Mouse (Mus musculus): ENCODE measurements around the gene Ccdc126. TPM values are rescaled to one million over a fixed set of nuclear protein-coding genes. Genes with fewer than 3 reads are reported as not detected.

Ccdc126 gene
- polyA plus RNA-seq, 1 experiment from 2014 or later, result 10.5 TPM

GRCm38 (mm10) chr6:49321341-49321740 is 2.3 kb downstream of the Ccdc126 start:
- no peak overlapping the region for H3K4me3 ChIP-seq
- peaks cover 5% of the 10 kb centered on the region for H3K4me1 ChIP-seq
- H3K4me2 ChIP-seq (replicated peaks), result no peak overlapping the region
- H3K27me3 ChIP-seq, result no peaks in the 10 kb centered on the region
- H3K36me3 ChIP-seq, result no peaks in the 10 kb centered on the region
- no peak overlapping the region for H3K9ac ChIP-seq (replicated peaks)
- no peak overlapping the region for H3K27ac ChIP-seq (replicated peaks)
- 82% methylated on average over 3 of the region's 3 CpGs for WGBS
- H3K9me3 ChIP-seq, result no peaks in the 10 kb centered on the region
- no peak for ATAC-seq (replicated peaks)

DNA sequence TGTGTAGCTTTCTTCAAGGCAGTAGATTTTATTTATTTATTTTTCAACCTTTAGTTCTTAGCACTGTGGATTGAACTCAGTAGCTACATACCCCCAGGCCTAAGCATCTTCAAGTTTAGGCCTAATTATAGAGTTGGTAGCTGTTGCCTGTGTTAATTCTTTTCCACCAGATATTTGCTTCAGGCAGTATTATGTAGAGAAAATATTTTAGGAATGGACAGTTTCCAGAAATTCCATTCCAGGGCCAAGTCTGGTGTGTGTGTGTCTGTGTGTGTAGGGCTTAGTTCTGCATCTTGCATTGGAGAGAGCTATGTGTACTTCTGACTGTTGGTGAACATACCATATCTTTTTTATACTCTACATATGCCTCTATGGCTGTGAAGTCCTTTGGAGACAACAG is 3.0 kb downstream of the Ccdc126 start:
- no peak for ATAC-seq (replicated peaks)
- H3K9ac ChIP-seq (replicated peaks), result no peak overlapping the region
- no peaks in the 10 kb centered on the region for H3K36me3 ChIP-seq
- H3K4me1 ChIP-seq, result peaks cover 5% of the 10 kb centered on the region
- H3K9me3 ChIP-seq, result no peaks in the 10 kb centered on the region
- H3K4me3 ChIP-seq, result no peak overlapping the region
- H3K27me3 ChIP-seq, result no peaks in the 10 kb centered on the region
- H3K27ac ChIP-seq (replicated peaks), result no peak overlapping the region
- H3K4me2 ChIP-seq (replicated peaks), result no peak overlapping the region

- 63% methylated on average over 2 of the region's 2 CpGs for WGBS
- no peaks in the 10 kb centered on the region for H3K9me3 ChIP-seq
- no peak overlapping the region for H3K9ac ChIP-seq (replicated peaks)
- ATAC-seq (replicated peaks), result no peak
- H3K36me3 ChIP-seq, result no peaks in the 10 kb centered on the region
- peaks cover 5% of the 10 kb centered on the region for H3K4me1 ChIP-seq
- H3K4me3 ChIP-seq, result no peak overlapping the region
- H3K27ac ChIP-seq (replicated peaks), result no peak overlapping the region
- no peaks in the 10 kb centered on the region for H3K27me3 ChIP-seq
- no peak overlapping the region for H3K4me2 ChIP-seq (replicated peaks)
These were observed 3.9 kb downstream of the Ccdc126 start for GRCm38 (mm10) chr6:49322986-49323385.

DNA sequence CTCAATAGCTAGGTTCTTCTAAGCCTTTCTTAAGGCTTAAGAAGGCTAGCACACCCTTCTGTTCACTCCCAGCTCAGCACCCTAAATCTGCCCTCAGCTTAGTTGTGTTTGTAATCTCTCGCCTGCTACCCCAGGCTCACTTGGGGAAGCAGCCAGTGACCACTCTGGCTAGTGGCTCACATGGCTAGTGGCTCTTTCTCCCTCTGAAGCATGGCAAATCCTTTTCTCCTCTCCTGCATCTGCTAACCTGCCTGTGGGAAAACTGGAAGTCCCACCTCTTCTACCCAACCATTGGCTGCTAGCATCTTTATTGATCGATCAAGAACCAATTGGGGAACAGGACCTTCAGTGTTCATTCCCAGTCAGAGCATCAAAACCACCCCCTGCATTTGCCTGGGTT is 5.5 kb downstream of the Ccdc126 start:
- Histone ChIP-seq H3K4me2 (replicated peaks) (no peak overlapping the region), H3K4me1 (peaks cover 5% of the 10 kb centered on the region), H3K9ac (replicated peaks) (no peak overlapping the region), H3K36me3 (no peaks in the 10 kb centered on the region), H3K4me3 (no peak overlapping the region), H3K27ac (replicated peaks) (no peak overlapping the region), H3K9me3 (no peaks in the 10 kb centered on the region), H3K27me3 (no peaks in the 10 kb centered on the region)
- no peak for ATAC-seq (replicated peaks)
- WGBS, result 58% methylated on average over 2 of the region's 2 CpGs

DNA sequence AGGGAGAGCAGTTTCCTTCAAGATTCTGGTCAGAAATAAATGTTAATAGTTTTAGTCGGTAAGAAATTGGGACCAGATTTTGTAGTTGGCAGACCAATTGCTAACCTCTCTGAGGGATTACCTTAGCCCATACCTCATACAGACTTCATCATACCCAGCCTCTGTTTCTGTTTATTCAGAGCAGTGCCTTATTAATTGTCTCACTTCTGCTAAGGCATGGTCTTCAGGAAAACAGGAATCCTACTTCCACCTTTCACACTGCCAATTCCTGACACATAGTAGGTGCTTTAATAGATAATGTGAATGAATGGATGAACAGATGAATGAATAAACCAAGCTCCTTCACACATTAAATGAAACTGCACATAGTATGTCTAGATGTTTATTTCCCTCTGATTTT is 6.2 kb downstream of the Ccdc126 start:
- Histone ChIP-seq H3K4me2 (replicated peaks) (no peak overlapping the region), H3K27ac (replicated peaks) (no peak overlapping the region), H3K27me3 (no peaks in the 10 kb centered on the region), H3K4me1 (peaks cover under 1% of the 10 kb centered on the region), H3K36me3 (no peaks in the 10 kb centered on the region), H3K9me3 (no peaks in the 10 kb centered on the region), H3K9ac (replicated peaks) (no peak overlapping the region), H3K4me3 (no peak overlapping the region)
- 89% methylated on average over 1 of the region's 1 CpGs for WGBS
- no peak for ATAC-seq (replicated peaks)

DNA sequence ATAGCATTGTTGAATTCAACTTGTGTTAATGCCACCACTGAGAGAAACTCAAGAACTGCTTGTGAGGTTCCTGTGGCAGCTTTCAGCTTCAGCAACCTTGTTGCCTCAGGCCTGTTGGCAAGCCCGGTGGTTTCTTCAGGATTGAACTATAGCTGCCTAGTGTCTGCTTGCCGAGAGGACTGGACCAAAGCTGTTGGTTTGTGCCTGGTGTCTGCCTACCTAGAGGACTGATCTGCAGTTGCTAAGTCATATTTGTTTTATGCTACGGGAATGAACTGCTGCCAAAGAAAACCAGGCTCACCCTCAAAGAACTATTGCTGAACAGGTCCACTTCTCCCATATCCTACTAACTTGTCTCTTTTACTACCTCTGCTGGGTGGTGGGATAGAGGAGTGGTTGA is 7.8 kb downstream of the Ccdc126 start:
- WGBS, result 86% methylated on average over 3 of the region's 3 CpGs
- Histone ChIP-seq H3K27me3 (no peaks in the 10 kb centered on the region), H3K4me3 (no peak overlapping the region), H3K9me3 (no peaks in the 10 kb centered on the region), H3K27ac (replicated peaks) (no peak overlapping the region), H3K4me1 (no peaks in the 10 kb centered on the region), H3K4me2 (replicated peaks) (no peak overlapping the region), H3K36me3 (no peaks in the 10 kb centered on the region), H3K9ac (replicated peaks) (no peak overlapping the region)
- ATAC-seq (replicated peaks), result no peak

GRCm38 (mm10) chr6:49331369-49332059 is 12.4 kb downstream of the Ccdc126 start:
- Histone ChIP-seq H3K27me3 (no peaks in the 10 kb centered on the region), H3K4me3 (no peak overlapping the region), H3K36me3 (no peaks in the 10 kb centered on the region), H3K27ac (replicated peaks) (no peak overlapping the region), H3K9ac (replicated peaks) (no peak overlapping the region), H3K4me2 (replicated peaks) (no peak overlapping the region), H3K4me1 (no peaks in the 10 kb centered on the region), H3K9me3 (no peaks in the 10 kb centered on the region)
- WGBS, result 64% methylated on average over 5 of the region's 5 CpGs
- ATAC-seq (replicated peaks), result no peak

DNA sequence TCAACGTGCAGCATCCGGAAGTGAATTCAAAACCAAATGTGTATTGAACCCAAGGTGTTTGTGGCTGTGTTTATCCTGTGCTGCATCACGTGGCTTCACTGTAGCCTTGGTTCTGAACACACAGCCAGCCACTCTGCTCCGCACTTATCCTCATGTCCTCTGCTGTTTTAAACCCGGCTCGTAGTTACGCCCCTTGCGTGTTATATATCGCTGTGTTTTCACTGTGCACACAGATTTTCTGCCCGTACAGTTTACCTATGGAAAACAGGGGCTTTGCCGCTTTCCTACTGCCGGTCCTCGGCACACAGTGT is 12.9 kb downstream of the Ccdc126 start:
- Histone ChIP-seq H3K4me3 (no peak overlapping the region), H3K36me3 (no peaks in the 10 kb centered on the region), H3K27me3 (no peaks in the 10 kb centered on the region), H3K4me2 (replicated peaks) (no peak overlapping the region), H3K9me3 (no peaks in the 10 kb centered on the region), H3K9ac (replicated peaks) (no peak overlapping the region), H3K27ac (replicated peaks) (no peak overlapping the region), H3K4me1 (no peaks in the 10 kb centered on the region)
- 70% methylated on average over 13 of the region's 13 CpGs for WGBS
- no peak for ATAC-seq (replicated peaks)

DNA sequence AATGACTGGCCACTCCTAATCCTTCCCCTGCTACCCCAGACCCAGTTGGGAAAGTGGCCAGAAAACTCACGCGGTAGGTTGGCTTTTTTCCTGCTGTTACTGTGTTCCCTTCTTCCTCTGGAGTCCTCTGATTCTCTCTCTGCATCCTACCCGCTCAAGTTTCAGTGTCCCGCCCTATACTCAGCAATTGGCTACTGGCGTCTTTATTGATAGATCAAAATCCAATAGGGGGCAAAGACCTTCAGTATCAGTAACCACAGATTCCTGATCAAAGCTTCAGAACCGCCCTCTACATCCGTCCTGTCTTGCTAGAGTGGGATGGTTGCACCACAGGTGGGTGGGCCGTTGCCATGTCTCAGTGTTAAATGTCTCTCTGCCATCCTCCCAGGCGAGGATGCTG is 19.5 kb downstream of the Ccdc126 start:
- Histone ChIP-seq H3K4me3 (no peak overlapping the region), H3K27me3 (no peaks in the 10 kb centered on the region), H3K27ac (replicated peaks) (no peak overlapping the region), H3K9me3 (no peaks in the 10 kb centered on the region), H3K9ac (replicated peaks) (no peak overlapping the region), H3K36me3 (no peaks in the 10 kb centered on the region), H3K4me1 (no peaks in the 10 kb centered on the region), H3K4me2 (replicated peaks) (no peak overlapping the region)
- WGBS, result 16% methylated on average over 9 of the region's 9 CpGs
- ATAC-seq (replicated peaks), result no peak

DNA sequence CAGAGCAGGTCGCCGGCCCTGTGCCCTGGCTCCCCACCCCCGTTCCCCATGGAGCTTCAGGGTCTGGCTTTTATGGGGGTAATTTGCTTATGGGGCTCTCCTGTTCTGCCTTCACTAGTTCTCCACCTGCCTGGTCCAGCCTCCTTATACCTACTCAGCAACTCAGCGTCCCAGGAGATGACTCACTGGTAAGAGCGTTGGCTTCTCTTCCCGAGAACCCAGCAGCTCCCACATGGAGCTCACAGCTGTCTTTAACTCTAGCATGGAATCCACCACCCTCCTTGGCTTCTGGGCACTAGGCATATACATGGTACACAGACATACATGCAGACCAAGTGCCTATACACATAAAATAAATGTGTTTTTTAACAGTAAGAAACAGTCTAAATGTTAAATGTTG is 20.1 kb downstream of the Ccdc126 start:
- Histone ChIP-seq H3K9ac (replicated peaks) (no peak overlapping the region), H3K27ac (replicated peaks) (no peak overlapping the region), H3K4me2 (replicated peaks) (no peak overlapping the region), H3K36me3 (no peaks in the 10 kb centered on the region), H3K4me1 (no peaks in the 10 kb centered on the region), H3K4me3 (no peak overlapping the region), H3K9me3 (no peaks in the 10 kb centered on the region), H3K27me3 (no peaks in the 10 kb centered on the region)
- 41% methylated on average over 6 of the region's 6 CpGs for WGBS
- no peak for ATAC-seq (replicated peaks)

DNA sequence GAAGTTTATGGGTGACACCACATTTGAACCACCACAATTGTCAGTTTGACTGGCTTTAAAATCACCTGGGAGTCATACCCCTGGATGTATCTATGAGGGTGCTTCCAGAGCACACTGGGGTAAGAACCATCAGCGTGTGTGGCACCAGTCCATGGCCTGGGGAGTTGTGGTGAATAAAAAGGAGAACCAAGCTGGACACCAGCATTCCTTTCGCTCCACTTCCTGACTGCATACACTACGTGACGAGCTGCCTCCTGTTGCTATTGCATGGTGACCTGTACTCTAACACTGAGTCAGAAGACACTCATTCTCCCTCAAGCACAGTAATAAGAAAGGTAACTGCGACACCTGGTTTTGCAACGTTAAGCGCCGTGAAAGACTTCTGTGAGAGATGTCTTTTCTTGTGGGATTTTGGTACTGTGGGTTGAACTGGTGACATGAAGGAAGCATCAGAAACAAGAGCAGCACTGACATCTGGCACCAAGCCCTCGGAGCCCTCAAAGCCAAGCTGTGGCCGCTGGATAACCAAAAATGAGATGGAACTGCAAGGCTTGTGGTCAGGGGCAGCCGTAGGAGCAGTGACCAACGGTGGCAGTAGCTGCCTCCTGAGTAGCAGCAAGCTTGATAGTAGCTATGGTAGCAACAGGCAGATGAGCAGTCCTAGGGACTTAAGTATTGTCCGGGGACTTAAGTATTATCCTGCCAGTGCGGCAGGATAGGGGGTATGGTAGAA is 24.8 kb downstream of the Ccdc126 start:
- Histone ChIP-seq H3K9ac (replicated peaks) (no peak overlapping the region), H3K27me3 (no peaks in the 10 kb centered on the region), H3K4me3 (no peak overlapping the region), H3K27ac (replicated peaks) (no peak overlapping the region), H3K4me1 (no peaks in the 10 kb centered on the region), H3K9me3 (no peaks in the 10 kb centered on the region), H3K4me2 (replicated peaks) (no peak overlapping the region), H3K36me3 (no peaks in the 10 kb centered on the region)
- WGBS, result 83% methylated on average over 14 of the region's 14 CpGs
- ATAC-seq (replicated peaks), result no peak

DNA sequence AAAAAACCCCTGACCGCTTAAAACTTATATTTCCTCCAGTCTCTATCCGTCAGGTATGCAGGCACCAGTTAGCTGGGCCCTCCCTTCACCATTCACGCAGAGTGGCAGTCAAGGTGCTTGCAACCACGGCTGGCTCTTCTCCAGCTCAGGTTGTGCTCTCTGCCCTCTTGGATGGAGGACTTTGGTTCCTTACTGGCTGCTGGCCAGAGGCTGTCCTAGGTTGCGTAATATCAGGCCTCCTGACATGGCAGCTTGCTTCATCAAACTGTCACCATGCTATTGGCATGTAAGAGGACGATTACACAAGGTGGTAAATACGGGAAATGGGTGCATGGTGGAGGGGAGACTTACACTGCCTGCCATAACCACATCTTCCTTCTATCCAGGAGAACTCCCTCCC is 30.8 kb downstream of the Ccdc126 start:
- Histone ChIP-seq H3K4me1 (no peaks in the 10 kb centered on the region), H3K27ac (replicated peaks) (no peak overlapping the region), H3K27me3 (no peaks in the 10 kb centered on the region), H3K9me3 (no peaks in the 10 kb centered on the region), H3K36me3 (no peaks in the 10 kb centered on the region), H3K4me3 (no peak overlapping the region), H3K9ac (replicated peaks) (no peak overlapping the region), H3K4me2 (replicated peaks) (no peak overlapping the region)
- no peak for ATAC-seq (replicated peaks)
- 93% methylated on average over 7 of the region's 7 CpGs for WGBS

DNA sequence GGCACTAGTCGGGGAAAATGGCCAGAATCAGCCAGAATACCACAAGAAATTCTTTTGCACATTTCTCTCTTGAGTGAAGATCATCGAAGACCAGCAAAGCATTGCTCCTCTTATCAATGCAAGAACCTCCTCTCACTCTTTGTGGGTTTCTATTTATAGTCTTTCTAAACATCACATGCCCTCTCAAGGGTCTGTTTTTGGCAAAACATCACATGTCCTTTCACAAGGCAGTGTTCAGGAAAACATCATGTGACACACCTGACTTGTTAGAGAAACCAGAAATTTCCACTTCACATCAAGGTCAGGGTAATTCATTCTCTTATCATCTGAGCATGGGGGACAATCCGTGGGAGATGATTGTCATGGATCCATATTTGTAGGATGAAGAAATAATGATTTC is 35.5 kb downstream of the Ccdc126 start:
- 90% methylated on average over 3 of the region's 3 CpGs for WGBS
- no peak for ATAC-seq (replicated peaks)
- H3K9ac ChIP-seq (replicated peaks), result no peak overlapping the region
- no peak overlapping the region for H3K4me2 ChIP-seq (replicated peaks)
- H3K4me1 ChIP-seq, result no peaks in the 10 kb centered on the region
- no peak overlapping the region for H3K4me3 ChIP-seq
- H3K27me3 ChIP-seq, result no peaks in the 10 kb centered on the region
- no peaks in the 10 kb centered on the region for H3K36me3 ChIP-seq
- H3K9me3 ChIP-seq, result no peaks in the 10 kb centered on the region
- H3K27ac ChIP-seq (replicated peaks), result no peak overlapping the region

Data from forebrain, embryonic 15.5 days (tissue).